Mouse (Mus musculus) stomach, postnatal 0 days (tissue): Measurements from ENCODE around the gene Spint2. TPM values are rescaled to one million over a fixed set of nuclear protein-coding genes. Genes with fewer than 3 reads are reported as not detected.

Source experiments
- ATAC-seq: fragments of 200-750 bp; cut with Nextera tagmentation; 2 replicates; pipeline ENCODE4 v1.8.0; 2017; ENCODE audit not compliant: low FRiP score, low TSS enrichment
- DNase-seq: peaks from one replicate; pipeline ENCODE4 v3.0.0-alpha.2; 2016; ENCODE audit warnings: low spot score
- H3K27ac ChIP-seq: fragments of 300-500 bp; sonication (generic); replicated peaks from 2 replicates; pipeline ENCODE4 v1.5.1; 2014; ENCODE audit warnings: mild to moderate bottlenecking, control low read depth
- H3K27me3 ChIP-seq: fragments of 300-500 bp; sonication (generic); 2 replicates; pipeline ENCODE4 v1.6.1; 2014; ENCODE audit warnings: low read length; ENCODE audit not compliant: control insufficient read depth, insufficient read depth
- H3K36me3 ChIP-seq: fragments of 300-500 bp; sonication (generic); 2 replicates; pipeline ENCODE4 v1.6.1; 2014; ENCODE audit warnings: low read length, mixed read lengths; ENCODE audit not compliant: control insufficient read depth, insufficient read depth
- H3K4me1 ChIP-seq: fragments of 300-500 bp; sonication (generic); replicated peaks from 2 replicates; pipeline ENCODE4 v1.6.1; 2014; ENCODE audit warnings: antibody characterized with exemption; ENCODE audit not compliant: control insufficient read depth, insufficient read depth
- H3K4me2 ChIP-seq: fragments of 300-500 bp; sonication (generic); replicated peaks from 2 replicates; pipeline ENCODE4 v1.6.1; 2014; ENCODE audit warnings: low read depth, mild to moderate bottlenecking, control low read depth, moderate library complexity
- H3K4me3 ChIP-seq: fragments of 300-500 bp; sonication (generic); 2 replicates; pipeline ENCODE4 v1.5.1; 2014; ENCODE audit warnings: low read depth, low read length, control low read depth
- H3K9ac ChIP-seq: fragments of 300-500 bp; sonication (generic); 2 replicates; pipeline ENCODE4 v1.6.1; 2014; ENCODE audit warnings: mild to moderate bottlenecking, low read length, control low read depth, mixed read lengths
- H3K9me3 ChIP-seq: fragments of 300-500 bp; sonication (generic); 2 replicates; pipeline ENCODE4 v1.6.1; 2016; ENCODE audit warnings: low read length; ENCODE audit not compliant: control insufficient read depth
- CTCF ChIP-seq: IDR thresholded peaks from 2 replicates; pipeline ENCODE4 v1.5.1; 2016; ENCODE audit warnings: antibody characterized with exemption, low read depth, mild to moderate bottlenecking, moderate library complexity
- EP300 ChIP-seq: optimal IDR thresholded peaks from 2 replicates; pipeline ENCODE3; 2016; ENCODE audit warnings: antibody characterized with exemption
- WGBS: fragments of 180-500 bp; shearing (Covaris S2); extraction: QIAGEN DNeasy Blood & Tissue Kit; methylation state at CpG from one replicate; pipeline ENCODE4 v1.1.7; 2014; 5-methylcytosine and 5-hydroxymethylcytosine counted together
- polyA plus RNA-seq: library from polyadenylated mRNA; unstranded; fragments of >200 nt; fragmentation: Nextera tagmentation; extraction: Ambion mirVana; gene quantifications from 2 replicates; pipeline ENCODE4 v1.2.1, GENCODE M21; 2015

Gene Spint2
- polyA plus RNA-seq, 1 experiment from 2014 or later, result 638 TPM

DNA sequence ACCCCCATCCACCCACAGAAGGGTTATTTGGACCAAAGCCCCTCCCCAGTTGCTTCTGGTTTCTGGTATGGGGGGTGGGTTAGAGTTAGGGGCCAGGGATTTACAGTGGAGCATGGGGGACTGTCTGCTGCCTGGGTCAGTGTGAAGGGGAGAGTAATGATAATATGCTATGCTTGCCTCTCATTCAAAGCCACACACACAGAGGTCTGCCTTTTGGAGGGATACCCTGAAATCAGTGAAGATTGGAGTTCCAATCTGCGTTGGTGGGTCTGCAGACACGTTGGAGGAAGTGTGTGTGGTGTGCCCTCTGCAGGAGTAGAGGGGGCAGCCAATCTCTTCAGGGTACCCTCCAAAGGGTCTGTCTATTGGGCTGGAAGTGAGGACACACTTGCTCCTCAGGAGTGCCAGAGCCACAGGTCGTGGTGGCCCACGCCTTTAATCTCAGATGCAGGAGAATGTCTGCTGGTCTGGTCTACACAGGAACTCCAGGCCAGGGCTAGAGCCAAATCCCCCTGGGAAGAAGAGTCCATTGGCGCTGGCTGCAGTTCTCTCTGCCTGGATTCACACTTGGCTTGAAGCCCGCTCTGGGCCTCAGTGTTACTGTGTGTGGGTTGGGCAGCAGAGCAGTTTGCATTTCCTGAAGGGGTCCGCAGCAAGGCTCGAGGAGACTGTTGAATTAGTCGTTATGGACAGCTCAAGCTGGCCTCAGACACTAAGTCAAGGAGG is 23.7 kb upstream of the Spint2 start:
- H3K36me3 ChIP-seq, result no peaks in the 10 kb centered on the region
- no peaks in the 10 kb centered on the region for H3K9me3 ChIP-seq
- 56% methylated on average over 9 of the region's 9 CpGs for WGBS
- ATAC-seq (no peak), DNase-seq (no peak)
- peak overlapping the region; percentile 89 for H3K4me2 ChIP-seq
- TF ChIP-seq EP300 (no peak), CTCF (no peak)
- no peak overlapping the region for H3K27ac ChIP-seq
- H3K4me1 ChIP-seq, result 0 out of 2 replicates have a peak, but pooled peaks cover 2% of the 10 kb centered on the region
- H3K9ac ChIP-seq, result peak overlapping the region; percentile 23; the same call in 1 of the 2 replicates
- H3K27me3 ChIP-seq, result no peaks in the 10 kb centered on the region
- H3K4me3 ChIP-seq, result peak overlapping the region; percentile 41

DNA sequence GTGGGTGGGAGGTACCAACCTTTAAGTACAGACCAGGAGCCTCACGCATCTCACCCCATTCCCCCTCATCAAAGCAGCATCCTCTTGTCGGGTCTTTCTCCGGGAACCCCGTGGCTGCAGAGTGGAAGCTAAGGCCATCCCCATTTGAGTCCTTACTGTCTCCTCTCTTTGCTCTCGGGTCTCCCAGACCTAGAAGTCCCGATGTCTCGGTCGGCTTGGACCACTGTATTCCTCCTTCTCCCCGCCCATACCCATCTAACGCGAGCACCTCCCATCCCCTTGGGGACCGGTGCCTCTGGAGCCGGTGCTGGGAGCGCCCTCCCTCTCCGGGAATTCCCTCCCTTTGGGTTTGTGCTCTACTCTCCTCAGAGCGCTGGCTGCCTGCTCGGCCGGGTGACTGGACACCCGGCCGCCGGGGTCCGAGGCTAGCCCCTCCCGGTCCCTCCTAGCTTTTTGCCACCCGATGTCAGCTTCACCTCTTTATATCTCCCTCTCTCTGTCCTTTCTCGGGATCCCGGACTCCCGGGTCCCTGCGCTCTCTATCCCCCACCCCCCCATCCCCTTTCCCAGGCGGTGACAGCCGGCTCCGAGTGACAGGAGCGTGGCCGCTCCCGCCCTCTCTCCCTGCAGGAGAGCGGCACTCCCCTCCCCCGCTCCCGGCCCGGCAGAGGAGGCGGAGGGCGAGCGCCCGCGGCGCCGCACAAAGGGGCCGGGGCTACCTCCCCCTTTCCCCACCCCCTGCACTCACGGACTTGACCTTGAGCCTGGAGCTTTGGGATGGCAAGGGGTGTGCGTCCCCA is 23.0 kb upstream of the Spint2 start:
- H3K36me3 ChIP-seq, result no peaks in the 10 kb centered on the region
- ATAC-seq (no peak), DNase-seq (no peak)
- H3K4me1 ChIP-seq, result 0 out of 2 replicates have a peak, but pooled peaks cover 2% of the 10 kb centered on the region
- H3K9ac ChIP-seq, result peak overlapping the region; percentile 23; the same call in 1 of the 2 replicates
- H3K27ac ChIP-seq, result no peak overlapping the region
- peak overlapping the region; percentile 41 for H3K4me3 ChIP-seq
- H3K9me3 ChIP-seq, result no peaks in the 10 kb centered on the region
- TF ChIP-seq EP300, result no peak
- no peak for TF ChIP-seq CTCF
- H3K27me3 ChIP-seq, result no peaks in the 10 kb centered on the region
- 1% methylated on average over 48 of the region's 48 CpGs for WGBS
- peak overlapping the region; percentile 89 for H3K4me2 ChIP-seq

DNA sequence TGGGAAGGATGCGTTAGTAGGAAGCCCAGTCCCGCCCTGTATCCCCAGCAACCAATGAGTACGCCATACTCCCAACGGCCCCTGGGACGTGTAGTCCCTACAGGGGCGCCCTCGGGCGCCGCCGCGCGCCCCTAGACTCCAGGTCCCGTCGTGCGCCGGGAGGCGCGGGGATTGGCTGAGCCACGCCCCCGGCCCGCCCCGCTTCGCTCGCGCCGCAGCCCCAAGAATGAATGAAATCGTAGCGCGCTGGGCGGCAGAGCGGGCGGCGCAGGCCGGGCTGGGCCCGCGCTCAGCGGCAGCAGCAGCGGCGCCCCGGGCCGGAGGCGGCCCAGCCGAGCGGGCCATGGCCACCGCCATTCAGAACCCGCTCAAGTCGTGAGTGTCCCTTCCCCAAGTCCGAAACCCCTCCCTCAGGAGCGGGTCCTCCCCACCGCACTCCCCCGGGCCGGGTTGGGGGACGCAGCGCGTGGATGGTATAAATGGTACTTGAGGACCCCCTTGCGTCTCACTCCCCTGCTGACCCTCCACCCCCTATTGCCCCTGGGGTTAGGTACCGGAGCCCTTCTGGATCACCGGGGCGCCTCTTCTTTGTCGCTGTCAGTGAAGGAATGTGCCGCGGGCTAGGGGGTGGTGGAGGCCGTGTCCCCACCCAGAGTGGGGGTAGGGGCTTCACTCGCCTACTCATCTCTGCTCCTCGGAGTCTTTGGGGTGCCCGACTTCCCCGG is 22.2 kb upstream of the Spint2 start, which contains the start of gene Dpf1:
TSS of gene Dpf1 (plus strand) at position 214 of the 725 bp plus-strand sequence.
- DNase-seq (peak; percentile 89), ATAC-seq (peak; percentile 85)
- WGBS, result under 1% methylated on average over 64 of the region's 67 CpGs
- H3K4me1 ChIP-seq, result 0 out of 2 replicates have a peak, but pooled peaks cover 2% of the 10 kb centered on the region
- H3K9me3 ChIP-seq, result no peaks in the 10 kb centered on the region
- H3K9ac ChIP-seq, result peak within 1 kb of the TSS; percentile 51
- TF ChIP-seq EP300, result no peak
- peak; percentile 39; the same call in 1 of the 2 replicates for TF ChIP-seq CTCF
- H3K4me3 ChIP-seq, result peak within 1 kb of the TSS; percentile 41
- H3K4me2 ChIP-seq, result peak within 1 kb of the TSS; percentile 89
- no peaks in the 10 kb centered on the region for H3K36me3 ChIP-seq
- H3K27me3 ChIP-seq, result no peaks in the 10 kb centered on the region
- H3K27ac ChIP-seq, result no peak within 1 kb of the TSS

DNA sequence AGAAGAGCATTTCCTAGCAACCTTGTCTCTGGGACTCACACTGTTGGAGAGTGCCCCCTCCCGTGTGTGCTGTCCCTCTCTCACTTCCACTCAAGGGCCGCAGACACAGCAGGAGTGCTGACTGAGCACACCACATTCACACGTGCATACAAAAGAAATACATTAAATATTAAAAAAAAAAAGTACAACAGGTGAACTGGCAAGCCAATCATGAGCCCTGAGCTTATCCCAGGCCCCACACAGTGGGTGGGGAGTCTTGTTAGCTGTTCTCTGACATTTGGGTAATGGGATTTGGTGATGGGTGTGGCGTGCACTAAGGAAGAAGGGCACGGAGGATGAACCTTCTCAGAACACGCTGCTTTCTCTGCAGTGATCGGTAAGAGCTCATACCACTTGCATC is 20.9 kb upstream of the Spint2 start:
- Histone ChIP-seq H3K4me2 (no peak overlapping the region), H3K27me3 (no peaks in the 10 kb centered on the region), H3K36me3 (no peaks in the 10 kb centered on the region), H3K9me3 (no peaks in the 10 kb centered on the region), H3K27ac (no peak overlapping the region), H3K4me1 (0 out of 2 replicates have a peak, but pooled peaks cover 2% of the 10 kb centered on the region), H3K9ac (no peak overlapping the region), H3K4me3 (no peak overlapping the region)
- no peak for TF ChIP-seq CTCF
- TF ChIP-seq EP300, result no peak
- DNase-seq (no peak), ATAC-seq (no peak)
- WGBS, result 64% methylated on average over 7 of the region's 7 CpGs

DNA sequence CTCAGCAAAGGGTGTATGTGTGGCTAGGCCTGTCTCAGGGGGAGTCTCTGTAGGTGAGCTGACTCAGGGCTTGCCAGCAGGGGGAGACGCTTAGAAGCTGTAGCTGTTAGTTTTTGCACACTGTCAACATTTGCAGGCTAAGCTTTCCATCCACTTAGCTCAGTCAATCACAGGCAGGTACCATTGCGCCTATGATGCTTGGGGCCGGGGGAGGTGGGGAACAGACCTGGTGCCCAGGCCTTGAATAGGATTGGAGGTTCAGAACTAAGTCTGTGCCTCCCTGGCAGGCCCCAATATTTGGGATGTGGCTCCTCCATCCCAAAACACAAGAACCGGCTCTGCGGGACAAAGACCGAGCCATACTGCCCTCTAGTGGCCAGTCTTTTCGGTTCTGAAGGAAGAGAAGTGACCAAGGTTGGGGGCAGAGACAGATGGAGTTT is 19.4 kb upstream of the Spint2 start:
- H3K27me3 ChIP-seq, result no peaks in the 10 kb centered on the region
- ATAC-seq, result no peak
- no peaks in the 10 kb centered on the region for H3K9me3 ChIP-seq
- H3K4me1 ChIP-seq, result 0 out of 2 replicates have a peak, but pooled peaks cover 2% of the 10 kb centered on the region
- H3K4me2 ChIP-seq, result 0 out of 2 replicates have a peak overlapping the region, but pooled peaks have one; percentile 5
- WGBS, result under 1% methylated on average over 7 of the region's 7 CpGs
- no peak overlapping the region for H3K4me3 ChIP-seq
- peak; percentile 77 for TF ChIP-seq CTCF
- no peak for TF ChIP-seq EP300
- no peaks in the 10 kb centered on the region for H3K36me3 ChIP-seq
- no peak overlapping the region for H3K27ac ChIP-seq
- H3K9ac ChIP-seq, result no peak overlapping the region
- peak; percentile 70 for DNase-seq
